In genomic region chr2:25460551-25461309, GRCm38 (mm10) we compare ENCODE assay signal across 8 mouse cellular contexts. TPM values are rescaled to one million over a fixed set of nuclear protein-coding genes. Genes with fewer than 3 reads are reported as not detected.
DNase-seq lines count a peak whose midpoint lies in the region; ATAC-seq lines count a peak whose summit lies in the region.

TSS of gene Paxx (minus strand) at chr2:25461094.

- DNase-seq in c-Kit-negative CD71-positive TER-119-positive erythroid progenitor cells, embryonic 14.5 days (ENCODE audit: low read depth, low spot score) = peak; percentile 82
- DNase-seq in fibroblast of lung, adult 2 months (ENCODE audit: low read depth) = peak; percentile 93
- DNase-seq in kidney, postnatal 14 days = peak; percentile 97
- peak; percentile 88 for DNase-seq in liver, embryonic 13.5 days
- DNase-seq in neural tube, embryonic 10.5 days (ENCODE audit: extremely low spot score, low spot score) = peak; percentile 83

- no peaks in the 10 kb centered on the region for H3K9me3 ChIP-seq in heart, embryonic 14.5 days (ENCODE audit: control insufficient read depth, low read length)
- H3K9me3 ChIP-seq in liver, embryonic 13.5 days (replicated peaks) = no peaks in the 10 kb centered on the region
- H3K9me3 ChIP-seq in stomach, embryonic 16.5 days (replicated peaks; ENCODE audit: control insufficient read depth, low read length) = no peaks in the 10 kb centered on the region

- H3K4me1 ChIP-seq in heart, embryonic 14.5 days (ENCODE audit: control insufficient read depth in 2 of 2, insufficient read depth in 2 of 2, low read length in 2 of 2) = peaks cover 17 to 35% of the 10 kb centered on the region in 2 experiments
- H3K4me1 ChIP-seq in liver, embryonic 13.5 days (replicated peaks) = peaks cover 51% of the 10 kb centered on the region
- H3K4me1 ChIP-seq in stomach, embryonic 16.5 days (ENCODE audit: control insufficient read depth, insufficient read depth, low read length) = peaks cover 29% of the 10 kb centered on the region

- under 1% methylated on average over 47 of the region's 48 CpGs for WGBS in heart, embryonic 14.5 days
- WGBS in liver, embryonic 13.5 days (ENCODE audit: insufficient replicate concordance) = under 1% methylated on average over 48 of the region's 48 CpGs
- WGBS in stomach, embryonic 16.5 days = under 1% methylated on average over 48 of the region's 48 CpGs

- no peaks in the 10 kb centered on the region for H3K27me3 ChIP-seq in heart, embryonic 14.5 days (ENCODE audit: control insufficient read depth, insufficient read depth, low read length)
- H3K27me3 ChIP-seq in liver, embryonic 13.5 days = no peaks in the 10 kb centered on the region
- no peaks in the 10 kb centered on the region for H3K27me3 ChIP-seq in stomach, embryonic 16.5 days (ENCODE audit: control insufficient read depth, insufficient read depth, low read length)

- H3K9ac ChIP-seq in heart, embryonic 14.5 days (ENCODE audit: low read length) = peak within 1 kb of the TSS; percentile 87
- H3K9ac ChIP-seq in liver, embryonic 13.5 days = peak within 1 kb of the TSS; percentile 85
- peak within 1 kb of the TSS; percentile 81 for H3K9ac ChIP-seq in stomach, embryonic 16.5 days (ENCODE audit: low read length)

- peak; percentile 88 for ATAC-seq in CD4-positive, CD25-positive, alpha-beta regulatory T cell, adult 4 months
- peak; percentile 92 for ATAC-seq in heart, embryonic 14.5 days (ENCODE audit: insufficient number of reproducible peaks, insufficient read depth, low FRiP score, low read depth)
- peak; percentile 88 for ATAC-seq in liver, embryonic 13.5 days (ENCODE audit: low read depth)
- peak; percentile 91 for ATAC-seq in stomach, embryonic 16.5 days (ENCODE audit: insufficient read depth, low FRiP score)

- peaks cover 21% of the 10 kb centered on the region for H3K36me3 ChIP-seq in heart, embryonic 14.5 days (ENCODE audit: control insufficient read depth, insufficient read depth, low read length)
- H3K36me3 ChIP-seq in liver, embryonic 13.5 days = peaks cover 5% of the 10 kb centered on the region
- 0 out of 2 replicates have a peak, but pooled peaks cover 8% of the 10 kb centered on the region for H3K36me3 ChIP-seq in stomach, embryonic 16.5 days (ENCODE audit: control insufficient read depth, insufficient read depth, low read length)

- H3K27ac ChIP-seq in heart, embryonic 14.5 days (replicated peaks in 1 of 2; ENCODE audit: control insufficient read depth in 1 of 2, insufficient read depth in 1 of 2, low read depth in 2 of 2, low read length in 2 of 2) = peak within 1 kb of the TSS; percentile 89 to 94
- H3K27ac ChIP-seq in liver, embryonic 13.5 days = peak within 1 kb of the TSS; percentile 89
- peak within 1 kb of the TSS; percentile 95 for H3K27ac ChIP-seq in stomach, embryonic 16.5 days (ENCODE audit: low read length)

- peak within 1 kb of the TSS; percentile 79 to 82 for H3K4me3 ChIP-seq in heart, embryonic 14.5 days (ENCODE audit: control insufficient read depth in 1 of 2, insufficient read depth in 1 of 2, low read depth in 1 of 2, low read length in 2 of 2)
- peak within 1 kb of the TSS; percentile 78 for H3K4me3 ChIP-seq in liver, embryonic 13.5 days (replicated peaks)
- peak within 1 kb of the TSS; percentile 79 for H3K4me3 ChIP-seq in stomach, embryonic 16.5 days (replicated peaks; ENCODE audit: low read length)

- H3K4me2 ChIP-seq in heart, embryonic 14.5 days (ENCODE audit: low read length) = peak within 1 kb of the TSS; percentile 91
- peak within 1 kb of the TSS; percentile 96 for H3K4me2 ChIP-seq in liver, embryonic 13.5 days
- H3K4me2 ChIP-seq in stomach, embryonic 16.5 days (ENCODE audit: low read depth, low read length) = peak within 1 kb of the TSS; percentile 78

RNA-seq across cellular contexts. Expression of gene Paxx, which starts in this region (rescaled TPM):
- 100 to 1,000 TPM in 1 of 2 experiments, 10 to 100 TPM in 1; 74.7 to 102 TPM for polyA plus RNA-seq in CD4-positive, CD25-positive, alpha-beta regulatory T cell, adult 4 months (2017; shearing (Covaris generic))
- polyA plus RNA-seq in heart, embryonic 14.5 days (2014; fragmentation: Nextera tagmentation; extraction: Ambion mirVana) = 31.0 and 32.6 TPM in 2 replicates
- polyA plus RNA-seq in liver, embryonic 13.5 days (2015; fragmentation: Nextera tagmentation; extraction: Ambion mirVana) = 7.2 and 7.7 TPM in 2 replicates
- 44.1 and 49.4 TPM in 2 replicates for polyA plus RNA-seq in stomach, embryonic 16.5 days (2015; fragmentation: Nextera tagmentation; extraction: Ambion mirVana)

Comparison
In these comparisons a context has a peak if more than half of its experiments do, and no peak if none do; other contexts are left out.
1. Peak in every context shown above with its lines: DNase-seq, ATAC-seq, H3K4me3 ChIP-seq and H3K27ac ChIP-seq.